ENCODE assay signal across 24 mouse cellular contexts in the genomic region with DNA sequence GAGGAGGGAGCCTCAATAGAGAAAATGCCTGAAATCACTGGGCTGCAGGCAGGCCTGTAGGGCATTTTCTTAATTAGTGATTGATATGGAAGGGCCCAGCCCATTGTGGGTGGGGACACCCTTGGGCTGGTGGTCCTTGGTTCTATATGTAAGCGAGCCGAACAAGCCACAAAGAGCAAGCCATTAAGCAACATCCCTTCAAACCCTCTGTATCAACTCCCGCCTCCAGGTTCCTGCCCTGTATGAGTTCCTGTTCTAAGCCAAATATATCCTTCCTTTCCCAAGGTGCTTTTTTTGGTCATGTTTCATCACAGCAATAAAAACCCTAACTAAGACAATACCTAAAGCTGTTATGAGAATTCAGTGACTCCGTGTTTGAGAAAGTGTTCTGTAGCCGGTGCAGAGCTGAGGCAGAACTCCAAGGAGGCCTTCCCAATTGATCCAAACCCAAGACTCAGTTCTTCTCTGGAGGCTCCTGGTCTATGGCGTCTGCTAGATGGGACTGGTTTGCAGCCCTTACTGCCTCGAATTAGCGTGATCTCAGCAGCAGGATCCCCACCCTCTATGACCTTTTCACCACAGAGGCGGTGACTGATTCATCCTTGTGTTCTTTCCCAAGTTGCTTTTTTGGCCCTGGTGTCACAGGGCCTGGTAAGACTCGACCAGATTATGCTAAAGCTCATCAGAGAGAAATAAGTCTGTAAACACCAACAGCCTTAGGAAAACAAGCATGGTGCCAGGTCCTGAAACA. TPM values are rescaled to one million over a fixed set of nuclear protein-coding genes. Genes with fewer than 3 reads are reported as not detected.
A peak's percentile ranks its signal among the peaks of the same experiment; 100 is the strongest.
DNase-seq lines count a peak whose midpoint lies in the region; ATAC-seq lines count a peak whose summit lies in the region.
"Had no signal": no experiment of that assay in that cellular context is flagged by ENCODE, and none has a peak within 500 bp of the region (broad histone marks: within the 10 kb centered on the region; RNA-seq: fewer than 3 reads in every experiment).

No protein-coding gene starts in this region.

- no peak for ATAC-seq in liver, embryonic 13.5 days (ENCODE audit: low read depth)
- no peak for ATAC-seq in kidney, embryonic 15.5 days (replicated peaks; ENCODE audit: low FRiP score)
- ATAC-seq: forebrain, embryonic 15.5 days; hindbrain, postnatal 0 days; intestine, postnatal 0 days; Patski had no signal

- peak; percentile 50 for DNase-seq in gastrocnemius, adult 18-20 months (ENCODE audit: low spot score)
- no peak for DNase-seq in gastrocnemius, postnatal 36 days
- DNase-seq in liver, embryonic 13.5 days: no peak
- no peak for DNase-seq in liver
- DNase-seq in ES-CJ7 (ENCODE audit: low read depth, low spot score): peak; percentile 18
- no peak for DNase-seq in frontal cortex, postnatal 10 days (ENCODE audit: low spot score in 2 of 2)
- DNase-seq: cerebellum, adult 9-11 months; gastrocnemius, postnatal 10 days; heart, postnatal 4 days; lung, postnatal 4 days; thymus, postnatal 14 days had no signal

- H3K9ac ChIP-seq in liver, embryonic 13.5 days: no peak overlapping the region
- no peak overlapping the region for H3K9ac ChIP-seq in kidney, embryonic 15.5 days
- H3K9ac ChIP-seq: embryonic facial prominence, embryonic 12.5 days; forebrain, embryonic 15.5 days had no signal

- WGBS in liver, embryonic 13.5 days (ENCODE audit: insufficient replicate concordance): 71% methylated on average over 10 of the region's 10 CpGs
- 56% methylated on average over 10 of the region's 10 CpGs for WGBS in macrophage (ENCODE audit: missing documents)
- WGBS in kidney, embryonic 15.5 days: 79% methylated on average over 10 of the region's 10 CpGs

- intact Hi-C loops in gastrocnemius, postnatal 36 days (cut with DNase I): no loop called here

- peaks cover 10% of the 10 kb centered on the region for H3K27me3 ChIP-seq in liver, embryonic 13.5 days
- H3K27me3 ChIP-seq in kidney, embryonic 15.5 days: 0 out of 2 replicates have a peak, but pooled peaks cover 3% of the 10 kb centered on the region
- H3K27me3 ChIP-seq: embryonic facial prominence, embryonic 12.5 days; forebrain, embryonic 15.5 days; Patski had no signal

- H3K27ac ChIP-seq in liver, embryonic 13.5 days: peak overlapping the region; percentile 25; the same call in 1 of the 2 replicates
- peak overlapping the region; percentile 62 for H3K27ac ChIP-seq in macrophage
- H3K27ac ChIP-seq in kidney, embryonic 15.5 days: no peak overlapping the region
- H3K27ac ChIP-seq: embryonic facial prominence, embryonic 12.5 days; forebrain, embryonic 15.5 days; hindbrain, postnatal 0 days; midbrain, embryonic 10.5 days had no signal

- peaks cover 55% of the 10 kb centered on the region for H3K4me1 ChIP-seq in liver, embryonic 13.5 days (replicated peaks)
- H3K4me1 ChIP-seq in kidney, embryonic 15.5 days: peaks cover 16% of the 10 kb centered on the region

- H3K4me3 ChIP-seq in liver, embryonic 13.5 days (replicated peaks): no peak overlapping the region
- no peak overlapping the region for H3K4me3 ChIP-seq in macrophage (ENCODE audit: inconsistent target)
- H3K4me3 ChIP-seq in kidney, embryonic 15.5 days (replicated peaks): no peak overlapping the region
- H3K4me3 ChIP-seq: embryonic facial prominence, embryonic 12.5 days; forebrain, embryonic 15.5 days; midbrain, embryonic 10.5 days had no signal

- no peak overlapping the region for H3K4me2 ChIP-seq in liver, embryonic 13.5 days
- no peak overlapping the region for H3K4me2 ChIP-seq in kidney, embryonic 15.5 days
- H3K4me2 ChIP-seq: embryonic facial prominence, embryonic 12.5 days; forebrain, embryonic 15.5 days; heart, embryonic 11.5 days had no signal

- no peaks in the 10 kb centered on the region; the same call in 1 of the 2 replicates for H3K79me2 ChIP-seq in macrophage (ENCODE audit: inconsistent target)

- no peaks in the 10 kb centered on the region for H3K9me3 ChIP-seq in liver, embryonic 13.5 days (replicated peaks)
- H3K9me3 ChIP-seq in kidney, embryonic 15.5 days (replicated peaks): no peaks in the 10 kb centered on the region
- H3K9me3 ChIP-seq: embryonic facial prominence, embryonic 12.5 days; forebrain, embryonic 15.5 days; midbrain, embryonic 10.5 days had no signal

- H3K36me3 ChIP-seq in liver, embryonic 13.5 days: no peaks in the 10 kb centered on the region
- H3K36me3 ChIP-seq in macrophage (ENCODE audit: inconsistent target): no peaks in the 10 kb centered on the region
- H3K36me3 ChIP-seq in kidney, embryonic 15.5 days: no peaks in the 10 kb centered on the region
- H3K36me3 ChIP-seq: embryonic facial prominence, embryonic 12.5 days; forebrain, embryonic 15.5 days; midbrain, embryonic 10.5 days had no signal

RNA-seq across cellular contexts. Expression of a gene that starts 5.6 kb away (rescaled TPM):
- not detected for total RNA-seq in gastrocnemius, adult 18-20 months (2021)
- not detected for total RNA-seq in gastrocnemius, postnatal 36 days (2021)
- not detected in 2 replicates for polyA plus RNA-seq in liver, embryonic 13.5 days (2015; fragmentation: Nextera tagmentation; extraction: Ambion mirVana)
- total RNA-seq in macrophage (2018; cell fraction: chromatin; rRNA removed): 10 to 100 TPM in 10 of 26 experiments, 1 to 10 TPM in 16; 2.1 to 25.4 (median 7.0) TPM
- under 1 TPM in 16 of 26 experiments, not detected in 10; 0.07 to 0.44 (median 0.15) TPM for total RNA-seq in macrophage (2018; cell fraction: cytosol; rRNA removed)
- 10 to 100 TPM in 2 of 26 experiments, 1 to 10 TPM in 21, under 1 TPM in 3; 0.52 to 18.4 (median 2.1) TPM for total RNA-seq in macrophage (2018; cell fraction: nucleus; rRNA removed)
- 0.13 TPM in 1 of 3 replicates, not detected in the others for polyA plus RNA-seq in macrophage (2018)
- not detected in 2 replicates for polyA plus RNA-seq in kidney, embryonic 15.5 days (2015; fragmentation: Nextera tagmentation; extraction: Ambion mirVana)
- total RNA-seq: gastrocnemius, postnatal 10 days; heart, postnatal 4 days had no signal
- polyA plus RNA-seq: embryonic facial prominence, embryonic 12.5 days; heart, embryonic 11.5 days; intestine, postnatal 0 days; kidney, embryonic 16.5 days; limb, embryonic 11.5 days; midbrain, embryonic 10.5 days; Patski; small intestine, adult 2 months; testis, adult 2 months had no signal

RNA-seq across cellular contexts. Expression of a gene that starts 54.2 kb away (rescaled TPM):
- 1 to 10 TPM; 2.2 to 5.4 TPM for total RNA-seq in gastrocnemius, adult 18-20 months (2021)
- 1 to 10 TPM; 5.2 to 5.9 TPM for total RNA-seq in gastrocnemius, postnatal 36 days (2021)
- 24.2 and 31.6 TPM in 2 replicates for polyA plus RNA-seq in liver, embryonic 13.5 days (2015; fragmentation: Nextera tagmentation; extraction: Ambion mirVana)
- total RNA-seq in macrophage (2018; cell fraction: chromatin; rRNA removed): 1,000 to 10,000 TPM in 1 of 26 experiments, 100 to 1,000 TPM in 25; 183 to 1,124 (median 419) TPM
- 100 to 1,000 TPM; 261 to 438 (median 317) TPM for total RNA-seq in macrophage (2018; cell fraction: cytosol; rRNA removed)
- total RNA-seq in macrophage (2018; cell fraction: nucleus; rRNA removed): 1,000 to 10,000 TPM in 2 of 26 experiments, 100 to 1,000 TPM in 24; 284 to 1,133 (median 407) TPM
- 195 to 316 TPM (median 234 TPM) in 3 replicates for polyA plus RNA-seq in macrophage (2018)
- polyA plus RNA-seq in kidney, embryonic 15.5 days (2015; fragmentation: Nextera tagmentation; extraction: Ambion mirVana): 14.9 and 20.0 TPM in 2 replicates

Comparison
In these comparisons a context has a peak if more than half of its experiments do, and no peak if none do; other contexts are left out.
1. DNase-seq: peak in gastrocnemius, adult 18-20 months (single experiment) and ES-CJ7 (single experiment); none in gastrocnemius, postnatal 36 days (0 of 2), liver, embryonic 13.5 days (single experiment), liver (single experiment) and frontal cortex, postnatal 10 days (0 of 2).